Mouse (Mus musculus) ovary, postnatal 36 days (tissue): ENCODE results near the gene Dpep2nb.
"Not testable (repeated sequence)": the region's sequence is repeated elsewhere in the genome, so short reads cannot be mapped to it uniquely, and the experiment has no call there.

Experiments
- DNase-seq: peaks from one replicate; pipeline ENCODE4 v3.0.0; 2022; ENCODE audit warnings: low spot score, mixed read lengths

Gene Dpep2nb

DNA sequence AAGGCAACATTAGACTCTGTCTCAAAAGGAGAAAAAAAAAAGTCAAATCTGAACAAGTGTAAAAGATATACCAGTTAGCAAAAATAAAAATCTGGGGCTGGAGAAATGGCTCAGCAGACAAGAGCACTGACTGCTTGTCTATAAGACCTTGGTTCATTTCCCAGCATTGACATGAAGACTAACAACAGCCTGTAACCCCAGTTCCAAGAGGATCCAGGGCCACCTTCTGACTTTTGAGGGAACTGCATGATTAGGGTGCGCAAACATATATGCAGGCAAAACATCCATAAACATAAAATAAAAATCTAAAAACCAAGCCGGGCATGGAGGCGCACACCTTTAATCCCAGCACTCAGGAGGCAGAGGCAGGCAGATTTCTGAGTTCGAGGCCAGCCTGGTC lies 638 bp upstream of the Dpep2nb start:
- no peak for DNase-seq

GRCm38 (mm10) chr8:106004538-106005207 lies 1.1 kb downstream of the Dpep2nb start:
- DNase-seq = no peak

DNA sequence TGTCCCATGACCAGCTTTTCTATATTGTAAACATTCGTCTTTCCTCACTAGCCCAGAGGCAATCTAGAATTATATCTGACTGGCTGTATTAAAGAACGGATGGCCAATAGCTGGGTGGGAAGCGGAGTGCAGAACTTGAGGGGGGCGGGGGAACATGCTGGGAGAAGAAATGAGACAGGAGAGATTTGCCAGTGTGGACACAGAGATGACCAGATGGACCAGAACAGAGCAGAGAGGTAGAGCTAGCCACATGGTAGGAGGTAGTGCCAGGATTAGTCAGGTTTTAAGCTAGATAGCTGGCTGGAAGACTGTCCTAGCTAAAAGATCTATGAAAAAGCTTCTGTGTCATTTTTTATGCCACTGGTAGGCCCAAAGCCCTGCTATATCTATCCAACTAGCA lies 3.9 kb downstream of the Dpep2nb start:
- no peak for DNase-seq

DNA sequence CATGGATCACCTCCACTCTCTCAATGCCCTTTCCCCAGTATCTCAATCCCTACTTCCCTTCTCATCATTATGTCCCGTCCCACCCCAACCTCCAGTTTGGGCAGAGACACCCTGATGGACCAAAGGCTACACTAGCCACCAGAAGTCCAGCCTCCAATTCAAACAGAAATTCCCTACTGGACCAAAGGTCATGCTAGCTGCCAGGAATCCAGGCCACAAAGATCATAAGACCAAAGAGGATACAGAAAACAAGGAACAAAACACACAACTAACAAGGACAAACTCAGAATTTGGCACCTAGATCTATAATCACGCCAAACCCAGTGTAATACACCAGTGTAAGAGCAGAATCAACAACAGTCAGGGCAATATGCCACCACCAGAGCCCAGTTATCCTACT lies 6.8 kb downstream of the Dpep2nb start:
- DNase-seq = no peak

GRCm38 (mm10) chr8:105996359-105996758 lies 9.4 kb downstream of the Dpep2nb start:
- no peak for DNase-seq

GRCm38 (mm10) chr8:105993226-105993625 lies 12.5 kb downstream of the Dpep2nb start:
- no peak for DNase-seq

DNA sequence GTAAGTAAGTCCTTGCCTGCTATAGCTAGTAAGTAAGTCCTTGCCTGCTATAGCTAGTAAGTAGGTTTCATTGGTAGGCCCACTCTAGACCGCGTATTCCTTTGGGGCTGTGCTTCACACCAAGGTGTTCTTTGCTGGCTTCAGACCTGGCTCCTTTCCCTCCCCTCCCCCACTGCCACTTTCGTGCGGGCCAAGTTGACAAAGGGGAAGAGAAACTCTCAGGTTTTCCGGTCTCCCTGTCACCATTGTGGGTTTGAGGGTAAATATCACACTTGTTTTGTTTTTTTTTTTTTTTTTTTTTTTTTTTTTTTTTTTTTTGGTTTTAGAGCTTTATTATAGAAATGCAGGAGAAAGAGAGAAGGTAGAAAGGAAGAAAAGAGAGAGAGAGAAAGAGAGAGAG lies 13.3 kb downstream of the Dpep2nb start:
- no peak for DNase-seq

- no peak for DNase-seq
Measured at GRCm38 (mm10) chr8:105991546-105991945, 14.2 kb downstream of the Dpep2nb start.

- DNase-seq = peak; percentile 74
Measured at GRCm38 (mm10) chr8:105990856-105991387, 14.9 kb downstream of the Dpep2nb start, which contains the start of gene Dus2. Gene Dus2 (plus strand): TSS chr8:105991337.

GRCm38 (mm10) chr8:105988546-105988945 lies 17.2 kb downstream of the Dpep2nb start:
- DNase-seq = no peak

DNA sequence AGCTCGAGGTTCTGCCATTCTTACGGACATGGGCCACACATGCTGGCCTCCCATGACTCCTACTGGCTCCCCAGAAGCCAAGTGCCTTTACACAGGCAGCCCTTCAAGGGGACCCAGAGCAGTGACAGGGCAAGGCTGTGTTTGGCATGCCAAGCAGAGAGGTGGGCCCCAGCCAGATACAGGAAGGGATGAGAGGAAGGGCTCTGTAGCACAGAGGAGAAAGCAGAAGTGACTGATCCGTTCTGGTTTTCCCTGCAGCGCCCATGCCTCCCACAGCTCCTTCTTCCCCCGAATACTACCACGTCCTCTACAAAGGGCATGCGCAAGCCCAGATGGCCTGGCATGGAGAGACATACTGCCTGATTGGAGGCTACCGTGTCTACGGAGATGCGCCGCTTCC lies 22.4 kb downstream of the Dpep2nb start:
- not testable (repeated sequence) for DNase-seq

GRCm38 (mm10) chr8:105981146-105981545 lies 24.6 kb downstream of the Dpep2nb start:
- no peak for DNase-seq

GRCm38 (mm10) chr8:105979325-105979724 lies 26.4 kb downstream of the Dpep2nb start, which contains the start of gene Dpep3:
Gene Dpep3 (minus strand): TSS chr8:105979429.
- DNase-seq = no peak

DNA sequence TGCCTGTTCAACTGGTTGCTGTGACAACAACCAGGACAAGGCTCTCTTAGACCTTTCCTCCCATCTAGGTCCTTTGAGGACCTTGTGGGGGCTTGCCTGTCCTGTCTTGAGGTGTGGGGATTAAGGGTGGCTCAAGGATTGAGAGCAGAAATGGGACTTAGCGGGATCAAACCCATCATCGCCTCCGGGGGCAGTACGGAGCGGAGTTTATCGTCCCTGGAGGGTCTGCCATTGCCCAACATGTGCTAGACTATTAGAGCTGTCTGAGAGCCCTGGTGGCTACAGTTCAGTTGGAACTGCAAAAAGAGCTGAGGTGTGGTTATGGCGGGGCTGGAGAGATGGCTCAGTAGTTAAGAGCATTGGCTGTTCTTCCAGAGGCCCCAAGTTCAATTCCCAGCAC lies 30.4 kb downstream of the Dpep2nb start:
- no peak for DNase-seq

DNA sequence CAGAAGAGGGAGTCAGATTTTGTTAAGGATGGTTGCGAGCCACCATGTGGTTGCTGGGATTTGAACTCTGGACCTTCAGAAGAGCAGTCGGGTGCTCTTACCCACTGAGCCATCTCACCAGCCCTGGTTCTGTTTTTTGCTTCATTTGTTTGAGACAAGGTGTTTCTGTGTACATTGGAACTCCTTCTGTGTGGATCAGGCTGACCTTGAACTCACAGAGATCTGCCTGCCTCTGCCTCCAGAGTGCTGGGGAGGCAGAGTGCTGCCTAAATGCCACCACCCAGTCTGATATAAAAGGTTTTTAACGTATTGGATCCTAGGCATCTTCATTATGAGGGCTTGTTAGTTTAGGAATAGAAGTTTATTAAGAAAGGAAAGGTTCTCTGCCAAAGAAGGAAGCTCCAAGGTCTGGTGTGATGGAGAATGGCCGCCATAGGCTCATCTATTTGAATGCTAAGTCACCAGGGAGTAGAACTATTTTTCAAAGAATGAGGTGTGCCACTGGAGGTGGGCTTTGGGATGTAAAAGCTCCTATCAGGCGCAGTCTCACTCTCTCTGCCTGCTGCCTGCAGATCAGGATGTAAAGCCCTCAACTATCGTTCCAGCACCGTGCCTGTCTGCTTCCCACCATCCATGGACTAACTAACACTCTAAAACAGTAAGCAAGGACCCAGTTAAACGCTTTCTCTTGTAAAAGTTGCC lies 34.6 kb downstream of the Dpep2nb start:
- DNase-seq = no peak

GRCm38 (mm10) chr8:105969367-105969766 lies 36.4 kb downstream of the Dpep2nb start:
- no peak for DNase-seq

DNA sequence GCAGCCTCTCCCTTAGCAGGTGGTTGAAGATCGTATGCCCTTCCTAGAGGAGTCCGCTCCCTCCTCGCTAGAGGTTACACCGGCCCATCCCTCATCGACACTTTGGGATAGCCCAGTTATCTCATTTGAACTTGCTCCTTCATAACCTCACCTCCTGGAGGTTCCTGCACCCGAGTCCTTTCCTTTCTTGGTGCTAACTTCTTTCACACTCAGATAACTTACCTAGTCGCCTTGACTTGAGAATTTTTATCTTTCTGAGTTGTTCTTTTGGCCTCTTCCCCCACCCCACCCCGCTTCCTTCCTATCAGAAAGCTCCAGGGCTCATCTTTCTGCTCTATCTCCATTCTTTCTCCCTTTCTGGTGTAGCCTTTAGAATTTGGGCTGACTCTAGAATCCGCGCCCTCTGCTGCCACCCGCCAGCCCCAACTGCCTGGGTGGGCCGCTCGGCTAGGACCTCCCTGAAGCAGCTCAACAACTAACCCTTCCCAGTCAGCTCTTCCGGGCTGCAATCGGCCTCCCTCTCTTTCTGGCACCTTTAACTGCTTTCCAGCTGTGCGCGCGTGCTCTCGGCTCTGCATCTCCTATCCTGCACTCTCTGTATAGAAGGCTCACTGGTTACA lies 39.0 kb downstream of the Dpep2nb start:
- no peak for DNase-seq

GRCm38 (mm10) chr8:105965905-105966341 lies 39.9 kb downstream of the Dpep2nb start, which contains the start of gene Slc12a4:
Gene Slc12a4 (minus strand): TSS chr8:105966097.
- peak; percentile 84 for DNase-seq

- peak; percentile 69 for DNase-seq
Measured at GRCm38 (mm10) chr8:105965266-105965904, 40.4 kb downstream of the Dpep2nb start.

DNA sequence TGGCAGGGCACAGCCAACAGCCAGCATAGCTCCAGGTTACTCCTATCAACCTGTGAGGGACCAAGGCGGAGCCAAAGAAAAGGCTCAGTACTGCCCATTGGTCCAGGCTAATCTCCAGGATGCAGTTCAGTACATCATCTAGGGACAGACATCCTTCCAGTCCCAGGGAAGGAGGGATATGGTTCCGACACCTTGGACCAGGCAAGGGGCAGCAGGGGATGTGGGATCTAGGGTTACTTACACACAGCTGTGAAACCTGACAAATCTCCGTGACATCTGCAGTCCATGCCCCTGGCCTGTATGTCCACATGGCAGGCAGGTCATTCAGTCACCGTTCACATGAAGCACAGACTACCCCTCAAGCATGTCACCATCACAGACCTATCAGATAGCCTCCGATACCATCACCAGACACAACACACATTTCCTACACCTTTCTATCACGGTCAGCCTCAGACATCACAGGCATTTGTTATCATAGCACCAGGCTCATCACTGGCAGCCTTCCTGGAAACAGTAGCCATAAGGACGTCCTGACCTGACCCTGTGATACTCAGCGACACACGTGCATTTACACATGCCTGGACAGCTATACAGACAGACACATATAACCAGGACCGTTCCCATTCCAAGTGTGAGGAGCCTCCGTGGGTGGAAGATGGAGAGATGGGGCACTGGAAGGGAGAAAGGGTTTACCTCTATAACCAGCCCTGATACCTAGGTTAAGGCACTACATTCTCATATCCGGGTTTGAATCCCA lies 41.1 kb downstream of the Dpep2nb start:
- DNase-seq = no peak

- DNase-seq = no peak
Measured at GRCm38 (mm10) chr8:105961536-105961935, 44.2 kb downstream of the Dpep2nb start.
